Mouse (Mus musculus) heart, embryonic 16.5 days (tissue): ENCODE data around the gene Tmem164. TPM values are rescaled to one million over a fixed set of nuclear protein-coding genes. Genes with fewer than 3 reads are reported as not detected.

ENCODE experiments used
- ATAC-seq: fragments of 200-750 bp; cut with Nextera tagmentation; replicated peaks from 2 replicates; pipeline ENCODE4 v1.8.0; 2017; ENCODE audit warnings: moderate number of reproducible peaks; ENCODE audit not compliant: insufficient read depth, low FRiP score; ENCODE audit errors: extremely low read depth
- H3K27ac ChIP-seq: fragments of 300-500 bp; sonication (generic); 2 replicates; pipeline ENCODE4 v1.5.1; 2014; ENCODE audit warnings: mild to moderate bottlenecking, low read length, control low read depth, moderate library complexity
- H3K27me3 ChIP-seq: fragments of 300-500 bp; sonication (generic); 2 replicates; pipeline ENCODE4 v1.6.1; 2014; ENCODE audit warnings: low read length, mixed read lengths; ENCODE audit not compliant: control insufficient read depth, insufficient read depth
- H3K36me3 ChIP-seq: fragments of 300-500 bp; sonication (generic); 2 replicates; pipeline ENCODE4 v1.6.1; 2014; ENCODE audit not compliant: control insufficient read depth, insufficient read depth
- H3K4me1 ChIP-seq: fragments of 300-500 bp; sonication (generic); 2 replicates; pipeline ENCODE4 v1.6.1; 2014; ENCODE audit warnings: low read length, mixed read lengths; ENCODE audit not compliant: control insufficient read depth, insufficient read depth
- H3K4me2 ChIP-seq: fragments of 300-500 bp; sonication (generic); 2 replicates; pipeline ENCODE4 v1.6.1; 2014; ENCODE audit warnings: low read depth, mild to moderate bottlenecking, control low read depth, low read length
- H3K4me3 ChIP-seq: fragments of 300-500 bp; sonication (generic); 2 replicates; pipeline ENCODE4 v1.5.1; 2014; ENCODE audit warnings: mild to moderate bottlenecking, control low read depth, low read length
- H3K9ac ChIP-seq: fragments of 300-500 bp; sonication (generic); 2 replicates; pipeline ENCODE4 v1.6.1; 2014; ENCODE audit warnings: low read length, control low read depth
- H3K9me3 ChIP-seq: fragments of 300-500 bp; sonication (generic); replicated peaks from 2 replicates; pipeline ENCODE4 v1.6.1; 2016; ENCODE audit warnings: low read length; ENCODE audit not compliant: control insufficient read depth
- WGBS: fragments of 180-500 bp; shearing (Covaris S2); extraction: QIAGEN DNeasy Blood & Tissue Kit; methylation state at CpG from one replicate; pipeline ENCODE4 v1.1.7; 2014; 5-methylcytosine and 5-hydroxymethylcytosine counted together
- polyA plus RNA-seq: library from polyadenylated mRNA; unstranded; fragments of >200 nt; fragmentation: Nextera tagmentation; extraction: Ambion mirVana; gene quantifications from 2 replicates; pipeline ENCODE4 v1.2.1, GENCODE M21; 2015

Tmem164 gene
- polyA plus RNA-seq, 1 experiment from 2014 or later = 58.1 TPM

GRCm38 (mm10) chrX:142786160-142787052 is 105.2 kb downstream of the Tmem164 start:
- Histone ChIP-seq H3K4me1 (no peaks in the 10 kb centered on the region), H3K36me3 (0 out of 2 replicates have a peak, but pooled peaks cover 2% of the 10 kb centered on the region), H3K27ac (no peak overlapping the region), H3K9ac (no peak overlapping the region), H3K9me3 (no peaks in the 10 kb centered on the region), H3K27me3 (no peaks in the 10 kb centered on the region), H3K4me2 (no peak overlapping the region), H3K4me3 (no peak overlapping the region)
- WGBS = 82% methylated on average over 10 of the region's 10 CpGs
- ATAC-seq = no peak

DNA sequence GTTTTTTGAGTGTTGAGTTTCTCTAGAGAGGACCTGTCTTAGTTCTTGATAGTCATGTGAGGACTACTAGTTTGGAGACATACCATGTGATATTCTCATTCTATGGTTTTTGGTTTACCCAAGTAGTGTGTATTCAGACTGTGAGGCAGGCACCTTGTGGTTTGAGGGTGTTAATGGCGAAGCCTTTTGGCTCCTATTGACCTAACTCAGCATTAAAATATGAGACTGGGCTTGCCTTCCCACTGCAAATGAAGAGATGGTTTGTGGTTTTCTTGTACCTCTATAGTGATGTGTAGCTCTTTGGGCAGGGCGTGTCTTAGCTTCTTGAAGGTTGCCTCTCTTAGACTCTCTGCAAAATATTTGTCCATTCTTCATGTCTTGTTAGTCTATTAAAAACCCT is 111.0 kb downstream of the Tmem164 start:
- ATAC-seq = no peak
- no peak overlapping the region for H3K27ac ChIP-seq
- no peak overlapping the region for H3K9ac ChIP-seq
- H3K4me3 ChIP-seq = no peak overlapping the region
- no peaks in the 10 kb centered on the region for H3K9me3 ChIP-seq
- H3K36me3 ChIP-seq = no peaks in the 10 kb centered on the region
- no peaks in the 10 kb centered on the region for H3K27me3 ChIP-seq
- 94% methylated on average over 2 of the region's 2 CpGs for WGBS
- H3K4me2 ChIP-seq = no peak overlapping the region
- no peaks in the 10 kb centered on the region for H3K4me1 ChIP-seq

- Histone ChIP-seq H3K4me2 (no peak overlapping the region), H3K27ac (peak overlapping the region; percentile 61), H3K9ac (no peak overlapping the region), H3K27me3 (no peaks in the 10 kb centered on the region), H3K4me1 (no peaks in the 10 kb centered on the region), H3K4me3 (no peak overlapping the region), H3K9me3 (no peaks in the 10 kb centered on the region), H3K36me3 (no peaks in the 10 kb centered on the region)
- ATAC-seq = no peak
- WGBS = 48% methylated on average over 4 of the region's 4 CpGs
Measured at GRCm38 (mm10) chrX:142794069-142794610, 112.9 kb downstream of the Tmem164 start.

GRCm38 (mm10) chrX:142804596-142804995 is 123.4 kb downstream of the Tmem164 start:
- no peak for ATAC-seq
- no peaks in the 10 kb centered on the region for H3K27me3 ChIP-seq
- no peaks in the 10 kb centered on the region; the same call in 1 of the 2 replicates for H3K36me3 ChIP-seq
- H3K4me2 ChIP-seq = no peak overlapping the region
- H3K9me3 ChIP-seq = no peaks in the 10 kb centered on the region
- H3K4me1 ChIP-seq = peaks cover 8% of the 10 kb centered on the region; the same call in 1 of the 2 replicates
- H3K27ac ChIP-seq = no peak overlapping the region
- no peak overlapping the region for H3K9ac ChIP-seq
- H3K4me3 ChIP-seq = no peak overlapping the region
- WGBS = 70% methylated on average over 3 of the region's 3 CpGs

- Histone ChIP-seq H3K4me3 (no peak overlapping the region), H3K27ac (no peak overlapping the region), H3K9me3 (no peaks in the 10 kb centered on the region), H3K9ac (no peak overlapping the region), H3K4me1 (peaks cover 8% of the 10 kb centered on the region; the same call in 1 of the 2 replicates), H3K4me2 (no peak overlapping the region), H3K27me3 (no peaks in the 10 kb centered on the region), H3K36me3 (no peaks in the 10 kb centered on the region; the same call in 1 of the 2 replicates)
- 66% methylated on average over 6 of the region's 6 CpGs for WGBS
- ATAC-seq = no peak
Measured at GRCm38 (mm10) chrX:142806126-142806525, 124.9 kb downstream of the Tmem164 start.

DNA sequence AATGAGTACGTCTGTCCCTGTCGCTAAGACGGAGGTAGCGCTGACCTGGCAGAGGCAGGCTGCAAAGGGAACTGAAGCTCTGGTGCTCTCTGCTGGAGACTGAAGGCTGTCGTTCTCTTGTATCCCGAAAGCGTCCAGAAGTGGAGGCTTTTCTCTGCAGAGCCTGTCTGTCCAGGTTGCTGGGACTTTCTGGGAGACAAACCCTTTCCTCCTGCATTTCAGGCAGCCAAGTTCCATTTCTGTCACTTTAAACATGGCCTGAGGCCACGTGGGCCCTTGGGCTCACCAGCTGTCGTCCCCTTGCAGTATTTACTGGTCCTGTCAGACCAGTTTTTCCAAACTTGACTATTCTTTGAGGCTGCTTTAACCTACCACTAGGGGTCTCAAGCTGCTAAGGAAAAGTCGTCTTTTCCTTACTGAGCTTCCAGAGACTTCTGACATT is 125.4 kb downstream of the Tmem164 start:
- Histone ChIP-seq H3K9ac (no peak overlapping the region), H3K4me1 (peaks cover 8% of the 10 kb centered on the region; the same call in 1 of the 2 replicates), H3K9me3 (no peaks in the 10 kb centered on the region), H3K4me3 (no peak overlapping the region), H3K27ac (no peak overlapping the region), H3K4me2 (no peak overlapping the region), H3K36me3 (no peaks in the 10 kb centered on the region; the same call in 1 of the 2 replicates), H3K27me3 (no peaks in the 10 kb centered on the region)
- 0 out of 2 replicates have a peak, but pooled peaks have one; percentile 12 for ATAC-seq
- WGBS = 26% methylated on average over 10 of the region's 10 CpGs

GRCm38 (mm10) chrX:142808411-142808810 is 127.2 kb downstream of the Tmem164 start:
- peaks cover 5% of the 10 kb centered on the region; the same call in 1 of the 2 replicates for H3K4me1 ChIP-seq
- no peak overlapping the region for H3K4me2 ChIP-seq
- no peak overlapping the region for H3K9ac ChIP-seq
- no peak overlapping the region for H3K27ac ChIP-seq
- WGBS = 32% methylated on average over 9 of the region's 9 CpGs
- no peak for ATAC-seq
- H3K36me3 ChIP-seq = no peaks in the 10 kb centered on the region; the same call in 1 of the 2 replicates
- no peaks in the 10 kb centered on the region for H3K27me3 ChIP-seq
- no peak overlapping the region for H3K4me3 ChIP-seq
- no peaks in the 10 kb centered on the region for H3K9me3 ChIP-seq

DNA sequence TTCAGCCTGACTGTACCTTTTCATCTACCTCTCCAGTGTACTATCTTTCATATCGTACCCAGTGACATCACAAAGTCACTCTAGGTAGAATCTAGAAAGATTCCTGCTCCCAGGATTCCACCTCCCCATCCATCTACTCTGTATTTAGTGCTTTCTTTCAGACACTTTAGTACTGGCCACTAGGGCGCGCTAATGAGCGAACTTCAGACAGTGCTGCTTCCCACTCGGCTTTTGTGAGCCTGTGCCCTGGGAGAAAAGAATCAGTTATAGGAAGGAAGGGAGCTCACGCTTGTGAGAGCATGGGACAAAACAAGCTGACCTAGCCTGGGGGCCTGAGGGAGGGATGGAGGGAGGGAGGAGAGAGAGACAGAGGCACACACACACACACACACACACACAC is 131.9 kb downstream of the Tmem164 start:
- H3K4me2 ChIP-seq = no peak overlapping the region
- H3K27ac ChIP-seq = no peak overlapping the region
- no peaks in the 10 kb centered on the region; the same call in 1 of the 2 replicates for H3K36me3 ChIP-seq
- no peak overlapping the region for H3K4me3 ChIP-seq
- H3K9me3 ChIP-seq = no peaks in the 10 kb centered on the region
- H3K4me1 ChIP-seq = no peaks in the 10 kb centered on the region
- H3K27me3 ChIP-seq = no peaks in the 10 kb centered on the region
- 20% methylated on average over 6 of the region's 6 CpGs for WGBS
- no peak overlapping the region for H3K9ac ChIP-seq
- no peak for ATAC-seq
